Mouse (Mus musculus): ENCODE data around the gene Ccdc170.
"Not testable (repeated sequence)": the region's sequence is repeated elsewhere in the genome, so short reads cannot be mapped to it uniquely, and the experiment has no call there.

Gene Ccdc170

GRCm38 (mm10) chr10:4600796-4601474 is 118.6 kb downstream of the Ccdc170 start:
- no peak for DNase-seq (ENCODE audit: low spot score)

GRCm38 (mm10) chr10:4601612-4602011 is 119.3 kb downstream of the Ccdc170 start:
- not testable (repeated sequence) for DNase-seq (ENCODE audit: low spot score)

- no peak for DNase-seq (ENCODE audit: low spot score)
Observed at GRCm38 (mm10) chr10:4602466-4602865, 120.2 kb downstream of the Ccdc170 start.

DNA sequence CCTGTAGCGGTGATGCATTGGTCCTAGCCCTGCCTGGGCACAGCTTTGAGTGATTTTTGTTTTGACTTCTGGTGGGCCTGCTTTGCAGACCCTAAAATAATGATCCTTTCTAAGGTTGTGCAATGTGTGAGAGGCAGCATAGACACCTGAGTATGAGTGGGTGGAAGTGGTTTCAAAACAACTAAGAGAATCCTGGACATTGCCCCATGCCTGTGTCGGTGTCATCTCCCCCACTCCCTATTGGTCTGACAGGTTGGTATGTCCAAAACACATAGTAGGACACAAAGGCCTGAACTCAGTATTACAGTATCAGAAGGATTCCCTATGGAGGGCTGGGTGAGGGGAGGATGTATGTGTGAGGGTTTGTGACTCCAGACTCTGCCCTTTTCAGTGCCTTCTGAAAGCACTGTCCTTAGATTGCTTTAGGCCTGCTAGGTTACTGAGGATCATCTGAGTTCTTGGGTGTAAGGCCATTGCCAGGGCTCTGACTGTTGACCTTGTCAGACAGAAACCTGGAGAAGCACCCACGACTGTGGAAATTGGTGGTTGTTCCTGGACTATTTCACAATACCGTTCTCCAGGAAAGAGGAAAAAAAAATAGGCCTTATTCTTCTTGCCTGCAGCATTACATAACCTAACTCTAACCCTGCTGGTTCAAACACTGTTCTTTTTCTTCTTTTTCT is 122.4 kb downstream of the Ccdc170 start:
- no peak for DNase-seq (ENCODE audit: low spot score)

DNA sequence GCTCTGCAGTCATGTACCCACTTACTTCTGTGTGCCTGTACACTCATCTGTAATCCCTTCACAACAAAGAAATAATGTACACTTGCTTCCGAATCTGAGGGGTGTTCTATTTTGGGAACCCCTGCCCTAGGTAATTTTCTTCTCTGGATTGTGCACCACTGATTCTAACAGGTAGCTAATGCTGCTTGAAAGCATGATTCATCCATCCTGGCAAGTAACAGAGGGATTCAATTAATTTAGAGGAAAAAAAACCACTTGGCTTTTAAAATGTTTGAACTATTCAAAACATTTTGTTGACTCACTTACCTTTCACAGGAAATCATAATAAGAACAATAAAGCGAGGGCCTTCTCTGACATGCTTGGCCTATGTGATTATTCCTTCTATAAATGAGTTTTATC is 127.9 kb downstream of the Ccdc170 start:
- no peak for DNase-seq (ENCODE audit: low spot score)

DNA sequence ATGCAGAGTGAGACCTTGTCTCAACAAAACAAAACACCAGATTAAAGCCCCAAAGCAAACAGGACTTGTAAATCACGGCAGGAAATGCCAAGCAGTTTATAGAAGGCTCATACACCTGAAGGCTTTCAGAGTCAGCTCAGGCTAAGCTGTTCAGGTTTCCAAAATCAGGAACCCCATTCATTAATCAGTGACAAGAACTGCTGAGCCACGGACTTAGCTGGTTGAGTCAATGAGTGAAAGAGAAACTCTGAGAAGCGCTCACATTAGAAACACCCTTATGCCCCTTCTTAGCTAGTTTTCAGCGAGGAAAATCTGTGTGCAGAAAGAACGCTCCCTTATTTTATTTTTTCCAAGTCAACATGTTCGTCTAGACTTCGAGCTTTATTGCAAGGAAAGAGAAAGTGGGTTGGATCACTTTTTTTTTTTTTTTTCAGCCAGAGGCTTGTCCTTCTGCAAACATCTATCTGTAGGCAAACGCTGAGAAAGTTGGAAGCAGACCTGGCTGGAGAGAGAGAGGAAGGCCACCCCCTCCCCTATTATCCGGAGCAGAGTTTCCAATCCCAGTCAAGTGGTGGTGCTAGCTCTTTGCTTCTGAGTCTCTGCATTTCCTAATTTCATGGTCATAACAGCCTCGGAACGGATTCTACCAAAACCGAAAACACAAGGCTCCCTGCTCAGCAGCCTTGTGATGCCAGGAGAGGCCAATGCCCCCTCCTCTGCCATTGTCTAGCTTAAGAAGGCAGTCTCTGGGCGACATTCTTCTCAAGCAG is 129.3 kb downstream of the Ccdc170 start, which contains the start of gene Esr1:
Esr1 (plus strand) TSS at position 208 of the 770 bp plus-strand sequence.
- DNase-seq (ENCODE audit: low spot score) = no peak
